Mouse (Mus musculus) thymus, adult 2 months (tissue): ENCODE results near the gene Sppl2b.

Experiments
- CTCF ChIP-seq: fragments of 200-500 bp; IDR thresholded peaks from 2 replicates; pipeline ENCODE4 v1.5.1; 2012; ENCODE audit warnings: mild to moderate bottlenecking, control low read depth, low read length, moderate library complexity, borderline replicate concordance; ENCODE audit not compliant: control insufficient read depth, poor library complexity, insufficient read depth; ENCODE audit errors: extremely low read depth
- POLR2A ChIP-seq: fragments of 200-500 bp; IDR thresholded peaks from 2 replicates; pipeline ENCODE4 v1.6.1; 2012; ENCODE audit warnings: mild to moderate bottlenecking, low read length, control low read depth, moderate library complexity; ENCODE audit not compliant: control insufficient read depth, poor library complexity, insufficient read depth; ENCODE audit errors: extremely low read depth

- TF ChIP-seq POLR2A = no peak
- TF ChIP-seq CTCF = no peak
Observed at GRCm38 (mm10) chr10:80810084-80810483, 45.0 kb upstream of the Sppl2b start.
